Mouse (Mus musculus): ENCODE results near the gene Safb. TPM values are rescaled to one million over a fixed set of nuclear protein-coding genes. Genes with fewer than 3 reads are reported as not detected.
"Not testable (repeated sequence)": the region's sequence is repeated elsewhere in the genome, so short reads cannot be mapped to it uniquely, and the experiment has no call there.

Gene Safb
- polyA plus RNA-seq, 2 experiments, result 22.1 to 47.3 TPM

- Histone ChIP-seq H3K27ac (no peak within 1 kb of the TSS; the same call in none of the 2 replicates), H3K4me1 (replicated peaks; ENCODE audit: control insufficient read depth in 2 of 2, insufficient read depth in 2 of 2, low read length in 1 of 2) (peaks cover 15 to 18% of the 10 kb centered on the region in 2 experiments), H3K27me3 (ENCODE audit: control insufficient read depth, insufficient read depth, low read length) (no peaks in the 10 kb centered on the region; the same call in 1 of the 2 replicates), H3K36me3 (replicated peaks; ENCODE audit: control insufficient read depth, insufficient read depth, low read depth) (peaks cover 5% of the 10 kb centered on the region; the same call in 1 of the 2 replicates), H3K9ac (replicated peaks) (peak within 1 kb of the TSS; percentile 85), H3K4me2 (ENCODE audit: low read depth) (peak within 1 kb of the TSS; percentile 88), H3K9me3 (ENCODE audit: control insufficient read depth, low read length) (no peaks in the 10 kb centered on the region), H3K4me3 (ENCODE audit: insufficient read depth in 1 of 2, low read depth in 2 of 2, low read length in 2 of 2) (peak within 1 kb of the TSS; percentile 83 to 91)
- under 1% methylated on average over 51 of the region's 51 CpGs for WGBS (ENCODE audit: insufficient replicate concordance)
- ATAC-seq (ENCODE audit: insufficient read depth) (peak; percentile 88), DNase-seq (ENCODE audit: low read depth in 3 of 3, low spot score in 3 of 3) (peak; percentile 90 to 97 (median 91))
- TF ChIP-seq EP300 (IDR thresholded peaks at IDR 0.05; ENCODE audit: low read depth) (no peak), CTCF (IDR thresholded peaks at IDR 0.05; ENCODE audit: low read depth) (peak; percentile 10; the same call in 1 of the 2 replicates)
These were observed 42.3 kb downstream of the Safb start, which contains the start of gene Lonp1 for GRCm38 (mm10) chr17:56626754-56627470. TSS of gene Lonp1 (minus strand) at chr17:56626887.

DNA sequence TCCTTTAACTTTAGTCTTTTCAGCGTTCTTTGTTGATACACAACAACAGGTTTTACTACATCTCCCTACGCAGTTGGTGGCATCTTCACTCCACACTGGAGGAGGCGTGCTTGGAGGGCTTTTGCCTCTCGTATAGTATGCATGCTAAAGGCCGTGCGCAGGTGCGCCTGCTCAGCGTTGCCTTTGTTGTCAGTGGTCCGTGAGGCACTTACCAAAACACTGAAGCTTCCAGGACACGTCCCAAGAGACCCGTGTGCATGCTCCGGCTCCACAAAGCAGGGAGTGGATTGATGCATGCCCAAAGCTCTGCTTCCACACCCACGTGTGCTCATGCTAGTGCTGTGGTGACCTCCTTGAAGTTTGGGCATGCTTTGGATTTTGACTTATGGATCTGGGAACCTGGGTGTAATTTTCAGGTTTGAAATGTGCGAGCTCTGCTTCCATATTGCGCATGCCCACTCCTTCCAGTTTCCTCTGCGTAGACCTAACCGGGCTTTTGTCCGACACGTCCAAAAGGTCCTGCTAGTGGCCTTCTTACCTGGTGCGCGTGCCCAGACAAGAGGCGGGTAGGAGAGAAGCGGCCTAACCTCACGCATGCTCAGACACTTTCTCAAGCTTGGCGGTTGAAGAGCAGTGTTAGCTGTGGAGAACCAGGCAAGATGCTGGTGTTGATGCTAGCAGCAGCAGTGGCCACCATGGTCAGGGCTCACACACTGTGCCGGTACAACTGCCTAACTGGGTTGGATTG, 43.1 kb downstream of the Safb start, which contains the start of gene Catsperd:
Gene Catsperd (plus strand): TSS at position 614 of the 748 bp plus-strand sequence.
- H3K9me3 ChIP-seq (ENCODE audit: control insufficient read depth, low read length), result no peaks in the 10 kb centered on the region
- no peak for ATAC-seq (ENCODE audit: insufficient read depth)

GRCm38 (mm10) chr17:56629800-56630781, 45.5 kb downstream of the Safb start:
- H3K4me3 ChIP-seq (ENCODE audit: insufficient read depth in 1 of 2, low read depth in 2 of 2, low read length in 2 of 2); H3K9ac ChIP-seq (replicated peaks); H3K9me3 ChIP-seq (ENCODE audit: control insufficient read depth, low read length); H3K27me3 ChIP-seq (ENCODE audit: control insufficient read depth, insufficient read depth, low read length); H3K4me2 ChIP-seq (ENCODE audit: low read depth); H3K27ac ChIP-seq; H3K36me3 ChIP-seq (replicated peaks; ENCODE audit: control insufficient read depth, insufficient read depth, low read depth); DNase-seq (ENCODE audit: low read depth in 3 of 3, low spot score in 3 of 3); ATAC-seq (ENCODE audit: insufficient read depth): not testable (repeated sequence)
- peaks cover 14 to 15% of the 10 kb centered on the region in 2 experiments for H3K4me1 ChIP-seq (replicated peaks; ENCODE audit: control insufficient read depth in 2 of 2, insufficient read depth in 2 of 2, low read length in 1 of 2)
- WGBS (ENCODE audit: insufficient replicate concordance), result 68% methylated on average over 27 of the region's 27 CpGs

More for the DNA sequence above, 43.1 kb downstream of the Safb start, which contains the start of gene Catsperd:
- H3K27ac ChIP-seq, result no peak within 1 kb of the TSS
- H3K4me3 ChIP-seq (ENCODE audit: insufficient read depth in 1 of 2, low read depth in 2 of 2, low read length in 2 of 2), result peak within 1 kb of the TSS; percentile 83 to 91
- H3K9ac ChIP-seq (replicated peaks), result no peak within 1 kb of the TSS
- no peak for DNase-seq (ENCODE audit: low read depth in 3 of 3, low spot score in 3 of 3)
- H3K27me3 ChIP-seq (ENCODE audit: control insufficient read depth, insufficient read depth, low read length), result no peaks in the 10 kb centered on the region; the same call in 1 of the 2 replicates
- peak within 1 kb of the TSS; percentile 88 for H3K4me2 ChIP-seq (ENCODE audit: low read depth)
- WGBS (ENCODE audit: insufficient replicate concordance), result 17% methylated on average over 26 of the region's 26 CpGs
- TF ChIP-seq EP300 (IDR thresholded peaks at IDR 0.05; ENCODE audit: low read depth) (no peak), CTCF (IDR thresholded peaks at IDR 0.05; ENCODE audit: low read depth) (no peak)
- no peaks in the 10 kb centered on the region for H3K36me3 ChIP-seq (replicated peaks; ENCODE audit: control insufficient read depth, insufficient read depth, low read depth)
- peaks cover 15 to 18% of the 10 kb centered on the region in 2 experiments for H3K4me1 ChIP-seq (replicated peaks; ENCODE audit: control insufficient read depth in 2 of 2, insufficient read depth in 2 of 2, low read length in 1 of 2)

- Histone ChIP-seq H3K4me1 (replicated peaks; ENCODE audit: control insufficient read depth in 2 of 2, insufficient read depth in 2 of 2, low read length in 1 of 2) (peaks cover 7 to 8% of the 10 kb centered on the region in 2 experiments), H3K27me3 (ENCODE audit: control insufficient read depth, insufficient read depth, low read length) (no peaks in the 10 kb centered on the region; the same call in 1 of the 2 replicates), H3K4me3 (ENCODE audit: insufficient read depth in 1 of 2, low read depth in 2 of 2, low read length in 2 of 2) (no peak overlapping the region), H3K27ac (no peak overlapping the region), H3K9ac (replicated peaks) (no peak overlapping the region), H3K36me3 (replicated peaks; ENCODE audit: control insufficient read depth, insufficient read depth, low read depth) (no peaks in the 10 kb centered on the region), H3K4me2 (ENCODE audit: low read depth) (no peak overlapping the region), H3K9me3 (ENCODE audit: control insufficient read depth, low read length) (no peaks in the 10 kb centered on the region)
- ATAC-seq (ENCODE audit: insufficient read depth), result no peak
- no peak for TF ChIP-seq EP300 (IDR thresholded peaks at IDR 0.05; ENCODE audit: low read depth)
- 33% methylated on average over 4 of the region's 4 CpGs for WGBS (ENCODE audit: insufficient replicate concordance)
- DNase-seq (ENCODE audit: low read depth in 3 of 3, low spot score in 3 of 3), result no peak
These were observed 47.2 kb downstream of the Safb start for GRCm38 (mm10) chr17:56631807-56632206.

Data from liver, embryonic 14.5 days (tissue).